Mouse (Mus musculus): ENCODE measurements around the gene Gm17651. TPM values are rescaled to one million over a fixed set of nuclear protein-coding genes. Genes with fewer than 3 reads are reported as not detected.

Gene Gm17651
- total RNA-seq, 2 experiments from 2014 or later: not detected

GRCm38 (mm10) chr3:97681321-97682158 is 7.0 kb upstream of the Gm17651 start:
- peak in 1 of 2 experiments; percentile 52 for DNase-seq

GRCm38 (mm10) chr3:97680631-97681320 is 6.3 kb upstream of the Gm17651 start:
- intact Hi-C loops (cut with DNase I): loop anchor here (5.0 kb wide), 1 partner anchor 197 kb away; no protein-coding TSS in a partner anchor
- peak; percentile 67 to 77 for DNase-seq

More at GRCm38 (mm10) chr3:97681321-97682158, 7.0 kb upstream of the Gm17651 start:
- intact Hi-C loops (cut with DNase I): loop anchor here (5.0 kb wide), 1 partner anchor 196 kb away; no protein-coding TSS in a partner anchor

GRCm38 (mm10) chr3:97678416-97678815 is 3.9 kb upstream of the Gm17651 start:
- intact Hi-C loops (cut with DNase I): no loop called here
- DNase-seq: no peak

- intact Hi-C loops (cut with DNase I): no loop called here
- DNase-seq: no peak
These were observed 1.6 kb upstream of the Gm17651 start for GRCm38 (mm10) chr3:97676126-97676525.

- intact Hi-C loops (cut with DNase I): no loop called here
- no peak for DNase-seq
These were observed 7.3 kb downstream of the Gm17651 start for GRCm38 (mm10) chr3:97667093-97667675.

GRCm38 (mm10) chr3:97666154-97666553 is 8.3 kb downstream of the Gm17651 start:
- intact Hi-C loops (cut with DNase I): no loop called here

GRCm38 (mm10) chr3:97665525-97665924 is 9.0 kb downstream of the Gm17651 start:
- intact Hi-C loops (cut with DNase I): no loop called here
- DNase-seq: no peak

More at GRCm38 (mm10) chr3:97666154-97666553, 8.3 kb downstream of the Gm17651 start:
- DNase-seq: no peak

- DNase-seq: no peak
- intact Hi-C loops (cut with DNase I): no loop called here
These were observed 13.3 kb downstream of the Gm17651 start for GRCm38 (mm10) chr3:97661206-97661605.

GRCm38 (mm10) chr3:97659746-97660145 is 14.7 kb downstream of the Gm17651 start:
- DNase-seq: no peak
- intact Hi-C loops (cut with DNase I): no loop called here

GRCm38 (mm10) chr3:97658426-97659193 is 15.9 kb downstream of the Gm17651 start:
- intact Hi-C loops (cut with DNase I): no loop called here
- peak in 1 of 2 experiments; percentile 57 for DNase-seq

- intact Hi-C loops (cut with DNase I): loop anchor here (2.0 kb wide), 1 partner anchor 47 kb away; the partner anchor contains the start of gene Chd1l
- DNase-seq: peak; percentile 99
These were observed 16.7 kb downstream of the Gm17651 start, which contains the start of gene Prkab2 for GRCm38 (mm10) chr3:97657655-97658411. Gene Prkab2 (plus strand): TSS chr3:97658193.

GRCm38 (mm10) chr3:97654901-97655300 is 19.6 kb downstream of the Gm17651 start:
- intact Hi-C loops (cut with DNase I): no loop called here

GRCm38 (mm10) chr3:97653781-97654180 is 20.7 kb downstream of the Gm17651 start:
- intact Hi-C loops (cut with DNase I): no loop called here
- DNase-seq: no peak

More at GRCm38 (mm10) chr3:97654901-97655300, 19.6 kb downstream of the Gm17651 start:
- no peak for DNase-seq

GRCm38 (mm10) chr3:97651604-97652003 is 22.9 kb downstream of the Gm17651 start:
- DNase-seq: no peak
- intact Hi-C loops (cut with DNase I): no loop called here

GRCm38 (mm10) chr3:97649469-97649868 is 25.0 kb downstream of the Gm17651 start:
- DNase-seq: no peak
- intact Hi-C loops (cut with DNase I): no loop called here

- no peak for DNase-seq
- intact Hi-C loops (cut with DNase I): no loop called here
These were observed 25.5 kb downstream of the Gm17651 start for GRCm38 (mm10) chr3:97649022-97649421.

- intact Hi-C loops (cut with DNase I): no loop called here
- DNase-seq: no peak
These were observed 26.0 kb downstream of the Gm17651 start for GRCm38 (mm10) chr3:97648518-97648917.

- intact Hi-C loops (cut with DNase I): no loop called here
- DNase-seq: no peak
These were observed 32.5 kb downstream of the Gm17651 start for GRCm38 (mm10) chr3:97642001-97642400.

- intact Hi-C loops (cut with DNase I): no loop called here
- no peak for DNase-seq
These were observed 33.1 kb downstream of the Gm17651 start for GRCm38 (mm10) chr3:97641396-97641795.

Data from gastrocnemius, postnatal 36 days (tissue).